Mouse (Mus musculus) embryonic fibroblast, embryonic 13.5 days (primary cell): ENCODE measurements at regions not wholly inside any gene's neighbourhood (a gene's known extent, or its start where the extent isn't known, plus 50 kb on each side); places are given as distances from the start of the nearest gene placed in this dataset.

Source experiments
- H3K27ac ChIP-seq: 2 replicates; pipeline ENCODE4 v1.5.1; 2012; ENCODE audit warnings: low read length, control low read depth, inconsistent platforms; ENCODE audit not compliant: insufficient read depth
- H3K4me1 ChIP-seq: 2 replicates; pipeline ENCODE4 v1.6.1; 2011; ENCODE audit warnings: low read length; ENCODE audit not compliant: control insufficient read depth, insufficient read depth
- H3K4me3 ChIP-seq: 2 replicates; pipeline ENCODE4 v1.5.1; 2011; ENCODE audit warnings: mild to moderate bottlenecking, control low read depth, low read length; ENCODE audit not compliant: insufficient read depth
- CTCF ChIP-seq: IDR thresholded peaks from 2 replicates; pipeline ENCODE4 v1.5.1; 2011; ENCODE audit warnings: mild to moderate bottlenecking, control low read depth, low read length, moderate library complexity, borderline replicate concordance; ENCODE audit not compliant: insufficient read depth
- POLR2A ChIP-seq: IDR thresholded peaks from 2 replicates; pipeline ENCODE4 v1.6.1; 2011; ENCODE audit warnings: low read depth, mild to moderate bottlenecking, control low read depth, low read length, moderate library complexity

- Histone ChIP-seq H3K4me3 (no peak overlapping the region), H3K27ac (no peak overlapping the region), H3K4me1 (no peaks in the 10 kb centered on the region)
- no peak for TF ChIP-seq CTCF
- no peak for TF ChIP-seq POLR2A
Measured at GRCm38 (mm10) chr12:107714846-107715245, 226.4 kb downstream of the 3110018I06Rik start.

- no peak overlapping the region for H3K4me3 ChIP-seq
- TF ChIP-seq CTCF (no peak), POLR2A (no peak)
- no peak overlapping the region for H3K27ac ChIP-seq
- no peaks in the 10 kb centered on the region for H3K4me1 ChIP-seq
Measured at GRCm38 (mm10) chr12:107715871-107716270, 227.4 kb downstream of the 3110018I06Rik start.

- H3K27ac ChIP-seq, result no peak overlapping the region
- no peak for TF ChIP-seq POLR2A
- no peak for TF ChIP-seq CTCF
- H3K4me1 ChIP-seq, result no peaks in the 10 kb centered on the region
- no peak overlapping the region for H3K4me3 ChIP-seq
Measured at GRCm38 (mm10) chr12:107720941-107721340, 232.5 kb downstream of the 3110018I06Rik start.

GRCm38 (mm10) chr12:107723062-107723859, 234.8 kb downstream of the 3110018I06Rik start:
- no peak for TF ChIP-seq POLR2A
- TF ChIP-seq CTCF, result no peak
- Histone ChIP-seq H3K27ac (no peak overlapping the region), H3K4me3 (no peak overlapping the region), H3K4me1 (no peaks in the 10 kb centered on the region)

- Histone ChIP-seq H3K27ac (no peak overlapping the region), H3K4me1 (no peaks in the 10 kb centered on the region), H3K4me3 (no peak overlapping the region)
- TF ChIP-seq POLR2A (no peak), CTCF (no peak)
Measured at GRCm38 (mm10) chr12:107723860-107724320, 235.5 kb downstream of the 3110018I06Rik start.

GRCm38 (mm10) chr12:107724467-107724866, 236.0 kb downstream of the 3110018I06Rik start:
- Histone ChIP-seq H3K4me3 (no peak overlapping the region), H3K27ac (no peak overlapping the region), H3K4me1 (no peaks in the 10 kb centered on the region)
- TF ChIP-seq CTCF (no peak), POLR2A (no peak)

GRCm38 (mm10) chr12:107728865-107729264, 240.4 kb downstream of the 3110018I06Rik start:
- no peaks in the 10 kb centered on the region for H3K4me1 ChIP-seq
- no peak overlapping the region for H3K4me3 ChIP-seq
- TF ChIP-seq POLR2A (no peak), CTCF (no peak)
- no peak overlapping the region for H3K27ac ChIP-seq

- H3K4me1 ChIP-seq, result no peaks in the 10 kb centered on the region
- TF ChIP-seq POLR2A (no peak), CTCF (no peak)
- H3K27ac ChIP-seq, result no peak overlapping the region
- H3K4me3 ChIP-seq, result no peak overlapping the region
Measured at GRCm38 (mm10) chr12:107729301-107729700, 240.9 kb downstream of the 3110018I06Rik start.

GRCm38 (mm10) chr12:107730940-107731339, 242.5 kb downstream of the 3110018I06Rik start:
- Histone ChIP-seq H3K27ac (no peak overlapping the region), H3K4me1 (no peaks in the 10 kb centered on the region), H3K4me3 (no peak overlapping the region)
- no peak for TF ChIP-seq POLR2A
- TF ChIP-seq CTCF, result no peak

GRCm38 (mm10) chr12:107734536-107734935, 246.1 kb downstream of the 3110018I06Rik start:
- Histone ChIP-seq H3K27ac (no peak overlapping the region), H3K4me3 (no peak overlapping the region), H3K4me1 (no peaks in the 10 kb centered on the region)
- no peak for TF ChIP-seq POLR2A
- no peak for TF ChIP-seq CTCF

- H3K4me3 ChIP-seq, result no peak overlapping the region
- H3K27ac ChIP-seq, result no peak overlapping the region
- no peaks in the 10 kb centered on the region for H3K4me1 ChIP-seq
- no peak for TF ChIP-seq CTCF
- TF ChIP-seq POLR2A, result no peak
Measured at GRCm38 (mm10) chr12:107742641-107743040, 254.2 kb downstream of the 3110018I06Rik start.
